Mouse (Mus musculus) megakaryocyte, embryonic 14.5 days (primary cell): Measurements from ENCODE around the gene Tmem136.

Experiments used
- FLI1 ChIP-seq: IDR thresholded peaks from 2 replicates; pipeline ENCODE4 v1.6.1; 2012; ENCODE audit warnings: low read length, inconsistent platforms, mixed read lengths
- GATA1 ChIP-seq: IDR thresholded peaks from 3 replicates; pipeline ENCODE4 v1.6.1; 2012; ENCODE audit warnings: mixed read lengths, low read length, inconsistent platforms, borderline replicate concordance

GRCm38 (mm10) chr9:43116997-43117336 is 597 bp upstream of the Tmem136 start:
- no peak for TF ChIP-seq FLI1
- TF ChIP-seq GATA1: no peak
